Mouse (Mus musculus) hindbrain, postnatal 0 days (tissue): ENCODE measurements around the gene 1190005I06Rik. TPM values are rescaled to one million over a fixed set of nuclear protein-coding genes. Genes with fewer than 3 reads are reported as not detected.

Source experiments
- ATAC-seq: fragments of 200-750 bp; cut with Nextera tagmentation; 2 replicates; pipeline ENCODE4 v1.8.0; 2017; ENCODE audit warnings: mild to moderate bottlenecking, moderate TSS enrichment, moderate library complexity
- DNase-seq: peaks from one replicate; pipeline ENCODE4 v3.0.0-alpha.2; 2015; ENCODE audit warnings: low spot score
- H3K27ac ChIP-seq: fragments of 300-500 bp; sonication (generic); 2 replicates; pipeline ENCODE4 v1.5.1; 2014; ENCODE audit warnings: mild to moderate bottlenecking
- H3K27me3 ChIP-seq: fragments of 300-500 bp; sonication (generic); 2 replicates; pipeline ENCODE4 v1.6.1; 2014; ENCODE audit warnings: low read length, mixed read lengths; ENCODE audit not compliant: insufficient read depth
- H3K36me3 ChIP-seq: fragments of 300-500 bp; sonication (generic); 2 replicates; pipeline ENCODE4 v1.6.1; 2014; ENCODE audit warnings: low read length, mixed read lengths; ENCODE audit not compliant: insufficient read depth
- H3K4me1 ChIP-seq: fragments of 300-500 bp; sonication (generic); 2 replicates; pipeline ENCODE4 v1.6.1; 2014; ENCODE audit warnings: antibody characterized with exemption, low read length, mixed read lengths; ENCODE audit not compliant: insufficient read depth
- H3K4me2 ChIP-seq: fragments of 300-500 bp; sonication (generic); 2 replicates; pipeline ENCODE4 v1.6.1; 2014; ENCODE audit warnings: low read depth, mild to moderate bottlenecking, low read length, moderate library complexity, mixed read lengths
- H3K4me3 ChIP-seq: fragments of 300-500 bp; sonication (generic); 2 replicates; pipeline ENCODE4 v1.5.1; 2014; ENCODE audit warnings: low read length
- H3K9ac ChIP-seq: fragments of 300-500 bp; sonication (generic); replicated peaks from 2 replicates; pipeline ENCODE4 v1.6.1; 2014; ENCODE audit warnings: mild to moderate bottlenecking, low read length, moderate library complexity, mixed read lengths
- H3K9me3 ChIP-seq: fragments of 300-500 bp; sonication (generic); 2 replicates; pipeline ENCODE4 v1.6.1; 2016; ENCODE audit warnings: low read length, mixed read lengths
- CTCF ChIP-seq: IDR thresholded peaks from 2 replicates; pipeline ENCODE4 v1.5.1; 2016; ENCODE audit warnings: antibody characterized with exemption, control low read depth, low read depth
- WGBS: fragments of 180-500 bp; shearing (Covaris S2); extraction: QIAGEN DNeasy Blood & Tissue Kit; methylation state at CpG from one replicate; pipeline ENCODE4 v1.1.7; 2014; 5-methylcytosine and 5-hydroxymethylcytosine counted together
- polyA plus RNA-seq: library from polyadenylated mRNA; unstranded; fragments of >200 nt; fragmentation: Nextera tagmentation; extraction: Ambion mirVana; gene quantifications from 2 replicates; pipeline ENCODE4 v1.2.1, GENCODE M21; 2015
- total RNA-seq: library from RNA; depleted of rRNA; stranded (reverse); fragments of >200 nt; gene quantifications from 2 replicates; pipeline ENCODE4 v1.2.3, GENCODE M21; 2014

The 1190005I06Rik gene
- total and polyA plus RNA-seq, 2 experiments from 2014 or later = 20.6 to 26.5 TPM

DNA sequence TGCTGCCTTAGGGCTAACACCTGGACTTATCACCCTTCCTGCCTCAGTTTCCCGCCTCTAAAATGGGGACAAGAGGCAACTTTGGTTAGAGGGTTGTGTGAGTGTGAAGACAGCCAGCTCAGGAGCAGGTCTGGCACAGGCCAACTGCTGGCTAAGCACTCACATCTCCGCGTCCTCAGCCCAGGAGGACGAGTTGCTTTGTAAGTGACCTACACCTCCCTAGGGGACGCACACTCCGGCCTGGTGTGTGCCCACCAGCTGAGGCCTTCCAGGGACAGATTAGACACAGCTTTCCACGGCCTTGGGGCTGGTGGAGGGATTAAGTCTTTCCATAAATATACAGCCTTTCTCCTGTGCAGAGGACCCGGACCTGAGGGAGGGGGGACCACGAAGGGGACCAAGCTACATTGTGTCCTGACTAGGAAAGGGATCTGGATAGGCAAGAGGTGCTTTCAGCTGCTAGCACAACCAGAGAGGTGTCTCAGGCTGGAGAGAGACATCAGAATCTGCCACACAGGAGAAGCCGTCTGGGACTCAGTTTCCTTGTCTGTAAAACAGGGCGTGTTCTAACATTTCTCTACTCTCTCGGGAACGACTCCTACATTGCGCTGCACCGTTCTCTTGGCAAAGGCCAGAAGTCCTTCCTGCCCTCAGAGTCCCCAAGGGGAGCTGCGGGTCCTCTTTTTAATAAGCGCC lies 14.3 kb downstream of the 1190005I06Rik start:
- DNase-seq (no peak), ATAC-seq (no peak)
- no peak for TF ChIP-seq CTCF
- Histone ChIP-seq H3K27me3 (no peaks in the 10 kb centered on the region), H3K9me3 (no peaks in the 10 kb centered on the region), H3K36me3 (no peaks in the 10 kb centered on the region), H3K4me3 (peak overlapping the region; percentile 55), H3K27ac (no peak overlapping the region), H3K4me2 (peak overlapping the region; percentile 94), H3K4me1 (no peaks in the 10 kb centered on the region), H3K9ac (no peak overlapping the region)
- 26% methylated on average over 17 of the region's 17 CpGs for WGBS

DNA sequence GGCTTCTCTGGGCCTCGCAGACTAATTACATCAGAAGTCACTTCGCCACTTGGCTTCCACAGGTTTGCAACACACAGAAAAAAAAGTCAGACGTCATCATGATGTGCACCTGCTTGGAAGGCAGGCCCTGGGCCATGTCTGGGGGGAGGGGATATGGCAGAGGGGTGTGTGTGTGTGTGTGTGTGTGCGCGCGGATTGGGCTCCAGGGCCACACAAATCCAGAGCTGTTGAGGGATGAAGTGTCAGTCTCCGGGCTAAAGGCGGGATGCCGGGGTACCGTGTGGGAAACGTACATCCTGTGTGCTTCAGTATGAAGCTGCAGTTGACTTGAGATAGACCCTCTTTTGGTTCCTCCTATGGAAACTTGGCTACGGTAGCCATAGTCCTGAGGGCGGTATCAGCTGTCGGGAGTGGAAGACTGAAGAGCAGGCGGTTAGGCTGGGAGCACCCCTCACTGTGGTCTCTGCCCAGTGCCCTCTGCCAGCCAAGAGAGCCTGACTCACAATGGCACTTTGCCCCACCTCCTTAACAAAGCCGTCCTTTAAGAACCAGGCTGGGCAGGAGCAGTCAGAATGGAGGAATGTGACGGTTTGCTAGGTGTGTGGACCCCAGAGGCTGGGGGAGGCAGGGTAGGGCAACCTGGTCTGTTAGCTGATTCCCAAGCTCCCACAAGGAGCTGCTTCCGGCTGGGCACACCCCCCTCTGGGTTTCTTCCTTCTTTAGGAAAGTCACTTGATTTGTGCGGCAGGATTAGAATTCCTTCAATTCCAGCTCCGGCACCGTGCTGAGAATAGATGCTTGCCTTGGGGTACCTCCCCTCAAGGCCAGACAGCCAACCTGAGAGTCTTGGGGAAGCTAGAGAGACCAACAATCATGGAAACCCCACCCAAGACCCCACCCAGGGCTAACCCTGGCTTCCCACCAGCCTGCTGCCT lies 15.7 kb downstream of the 1190005I06Rik start:
- no peak overlapping the region for H3K4me3 ChIP-seq
- H3K9me3 ChIP-seq = no peaks in the 10 kb centered on the region
- no peak overlapping the region for H3K27ac ChIP-seq
- TF ChIP-seq CTCF = no peak
- no peaks in the 10 kb centered on the region for H3K36me3 ChIP-seq
- H3K27me3 ChIP-seq = no peaks in the 10 kb centered on the region
- DNase-seq (peak; percentile 43), ATAC-seq (no peak)
- H3K9ac ChIP-seq = no peak overlapping the region
- no peak overlapping the region for H3K4me2 ChIP-seq
- 67% methylated on average over 21 of the region's 21 CpGs for WGBS
- no peaks in the 10 kb centered on the region for H3K4me1 ChIP-seq

DNA sequence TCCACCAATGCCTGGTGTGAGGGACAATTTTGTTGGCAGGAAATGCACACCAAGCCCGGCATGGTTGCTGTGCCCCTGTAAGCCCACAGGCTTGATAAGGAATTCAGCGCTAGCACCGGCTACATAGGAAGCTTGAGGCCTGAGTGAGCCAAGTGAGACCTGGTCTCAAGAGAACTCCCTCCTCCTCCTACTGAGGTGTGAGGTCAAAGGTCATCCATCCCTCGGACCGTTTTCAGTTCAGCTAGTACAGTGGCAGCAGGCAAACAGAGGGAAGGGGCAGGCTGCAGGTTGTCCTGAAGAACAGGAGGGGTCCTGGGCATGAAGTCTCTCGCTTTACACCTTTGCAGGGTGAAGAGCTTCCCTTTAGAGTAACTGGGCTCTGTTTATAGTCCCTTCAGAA lies 16.6 kb downstream of the 1190005I06Rik start:
- Histone ChIP-seq H3K9ac (no peak overlapping the region), H3K27ac (no peak overlapping the region), H3K4me1 (no peaks in the 10 kb centered on the region), H3K4me2 (no peak overlapping the region), H3K4me3 (no peak overlapping the region), H3K36me3 (no peaks in the 10 kb centered on the region), H3K9me3 (no peaks in the 10 kb centered on the region), H3K27me3 (no peaks in the 10 kb centered on the region)
- ATAC-seq = no peak
- no peak for DNase-seq
- 63% methylated on average over 6 of the region's 6 CpGs for WGBS
- no peak for TF ChIP-seq CTCF

DNA sequence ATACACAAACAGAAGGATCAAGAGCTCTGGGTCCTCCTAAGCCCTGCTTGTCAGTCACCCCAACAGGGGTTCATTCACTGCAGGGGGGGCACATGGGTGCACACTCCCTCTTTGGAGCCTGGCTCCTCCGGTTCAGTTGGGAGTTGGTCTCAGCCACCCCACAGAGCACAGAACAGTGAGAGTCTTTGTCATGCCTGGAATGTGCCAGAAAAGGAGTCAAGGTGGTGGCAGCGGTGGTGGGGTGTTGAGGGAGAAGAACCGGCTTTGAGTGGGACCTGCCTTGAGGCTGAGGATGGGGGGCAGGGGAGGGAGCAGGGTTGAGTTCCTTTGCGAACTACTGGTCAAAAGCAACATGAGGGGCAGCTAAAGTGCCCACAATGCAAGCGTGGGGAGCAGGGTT lies 17.4 kb downstream of the 1190005I06Rik start:
- Histone ChIP-seq H3K9ac (no peak overlapping the region), H3K27ac (no peak overlapping the region), H3K4me1 (no peaks in the 10 kb centered on the region), H3K4me3 (no peak overlapping the region), H3K4me2 (no peak overlapping the region), H3K9me3 (no peaks in the 10 kb centered on the region), H3K27me3 (no peaks in the 10 kb centered on the region), H3K36me3 (no peaks in the 10 kb centered on the region)
- DNase-seq (no peak), ATAC-seq (no peak)
- 45% methylated on average over 5 of the region's 5 CpGs for WGBS
- TF ChIP-seq CTCF = no peak

DNA sequence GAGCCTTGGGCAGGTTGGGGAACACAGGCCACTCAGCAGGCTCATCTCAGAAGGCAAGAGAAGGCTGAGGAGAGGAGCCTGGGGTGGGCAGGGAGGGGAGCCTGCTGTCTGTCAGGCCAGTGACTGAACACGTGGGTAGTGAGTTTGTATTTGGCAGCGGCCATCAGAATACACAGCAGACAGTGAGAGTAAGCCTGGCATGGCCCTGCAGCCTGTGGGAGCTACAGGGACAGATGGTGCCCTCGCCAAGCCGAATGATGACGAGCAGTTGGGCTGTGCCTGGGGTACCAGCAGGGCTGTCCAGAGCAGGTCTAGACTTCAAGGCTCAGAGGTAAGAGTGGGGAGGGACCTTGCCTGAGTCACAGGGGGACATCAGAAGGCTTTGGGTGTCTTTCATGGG lies 20.1 kb downstream of the 1190005I06Rik start:
- TF ChIP-seq CTCF = no peak
- ATAC-seq = peak; percentile 67
- Histone ChIP-seq H3K27ac (no peak overlapping the region), H3K4me3 (no peak overlapping the region), H3K9ac (no peak overlapping the region), H3K9me3 (no peaks in the 10 kb centered on the region), H3K4me1 (no peaks in the 10 kb centered on the region), H3K27me3 (no peaks in the 10 kb centered on the region), H3K4me2 (no peak overlapping the region), H3K36me3 (no peaks in the 10 kb centered on the region)
- WGBS = 49% methylated on average over 5 of the region's 5 CpGs
- peak; percentile 67 for DNase-seq

DNA sequence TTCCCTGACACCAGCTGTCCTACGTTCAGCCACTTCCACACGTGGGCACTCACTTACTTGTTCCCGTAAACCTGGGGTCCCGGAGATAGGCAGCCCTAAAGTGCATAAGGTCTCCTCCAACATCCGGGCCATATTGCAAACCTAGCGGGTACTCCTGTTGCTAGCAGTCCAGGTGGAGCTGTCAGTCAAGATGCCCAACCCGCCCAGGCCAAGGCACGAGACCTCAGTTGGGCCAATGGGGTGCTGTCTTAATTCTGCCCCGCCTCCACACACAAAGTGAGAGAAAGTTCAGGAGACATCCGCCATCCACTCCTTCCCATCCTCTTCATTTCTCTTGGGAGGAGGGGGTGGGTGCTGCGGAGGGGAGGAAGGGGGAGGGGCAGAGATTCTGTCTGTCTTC lies 21.0 kb downstream of the 1190005I06Rik start:
- no peak overlapping the region for H3K4me2 ChIP-seq
- no peak overlapping the region for H3K27ac ChIP-seq
- H3K9ac ChIP-seq = no peak overlapping the region
- 72% methylated on average over 11 of the region's 11 CpGs for WGBS
- no peak for ATAC-seq
- H3K4me3 ChIP-seq = no peak overlapping the region
- no peak for TF ChIP-seq CTCF
- no peaks in the 10 kb centered on the region for H3K4me1 ChIP-seq
- no peaks in the 10 kb centered on the region for H3K27me3 ChIP-seq
- H3K36me3 ChIP-seq = no peaks in the 10 kb centered on the region
- H3K9me3 ChIP-seq = no peaks in the 10 kb centered on the region
- DNase-seq = no peak
